Mouse (Mus musculus): ENCODE measurements around the gene Sgtb.

Gene Sgtb

GRCm38 (mm10) chr13:104109288-104109815, at the start of gene Sgtb, which contains the start of gene Nln:
Gene Sgtb (plus strand): TSS chr13:104109741.
Gene Nln (minus strand): TSS chr13:104109614.
- DNase-seq: peak; percentile 77

- DNase-seq: no peak
Observed at GRCm38 (mm10) chr13:104060231-104060630, 49.3 kb upstream of the Sgtb start.

- peak; percentile 82 for DNase-seq
Observed at GRCm38 (mm10) chr13:104061975-104062750, 47.4 kb upstream of the Sgtb start.

- peak; percentile 82 for DNase-seq
Observed at GRCm38 (mm10) chr13:104063061-104063460, 46.5 kb upstream of the Sgtb start.

- DNase-seq: no peak
Observed at GRCm38 (mm10) chr13:104065649-104066347, 43.7 kb upstream of the Sgtb start.

- DNase-seq: no peak
Observed at GRCm38 (mm10) chr13:104069216-104069615, 40.3 kb upstream of the Sgtb start.

GRCm38 (mm10) chr13:104070703-104071102, 38.8 kb upstream of the Sgtb start:
- DNase-seq: no peak

GRCm38 (mm10) chr13:104072351-104072750, 37.2 kb upstream of the Sgtb start:
- DNase-seq: no peak

- no peak for DNase-seq
Observed at GRCm38 (mm10) chr13:104074230-104074629, 35.3 kb upstream of the Sgtb start.

GRCm38 (mm10) chr13:104074731-104075130, 34.8 kb upstream of the Sgtb start:
- DNase-seq: no peak

- DNase-seq: no peak
Observed at GRCm38 (mm10) chr13:104076993-104077392, 32.5 kb upstream of the Sgtb start.

- DNase-seq: no peak
Observed at GRCm38 (mm10) chr13:104082504-104082903, 27.0 kb upstream of the Sgtb start.

GRCm38 (mm10) chr13:104084600-104084999, 24.9 kb upstream of the Sgtb start:
- DNase-seq: no peak

GRCm38 (mm10) chr13:104089387-104089786, 20.2 kb upstream of the Sgtb start:
- peak; percentile 26 for DNase-seq

GRCm38 (mm10) chr13:104091734-104092133, 17.8 kb upstream of the Sgtb start:
- DNase-seq: no peak

GRCm38 (mm10) chr13:104094531-104095385, 14.8 kb upstream of the Sgtb start:
- no peak for DNase-seq

GRCm38 (mm10) chr13:104095955-104096354, 13.6 kb upstream of the Sgtb start:
- DNase-seq: no peak

- DNase-seq: no peak
Observed at GRCm38 (mm10) chr13:104097190-104097589, 12.4 kb upstream of the Sgtb start.

- DNase-seq: no peak
Observed at GRCm38 (mm10) chr13:104100416-104100815, 9.1 kb upstream of the Sgtb start.

- no peak for DNase-seq
Observed at GRCm38 (mm10) chr13:104101606-104102235, 7.8 kb upstream of the Sgtb start.

GRCm38 (mm10) chr13:104108651-104109287, 772 bp upstream of the Sgtb start:
- no peak for DNase-seq

Measured in cerebellum, adult 9-10 months (tissue).